Mouse (Mus musculus) heart, embryonic 14.5 days (tissue): ENCODE data around the gene Smarca2. TPM values are rescaled to one million over a fixed set of nuclear protein-coding genes. Genes with fewer than 3 reads are reported as not detected.
A peak's percentile ranks its signal among the peaks of the same experiment; 100 is the strongest.

Experiments used
- ATAC-seq: fragments of 200-750 bp; cut with Nextera tagmentation; 2 replicates; pipeline ENCODE4 v1.8.0; 2017; ENCODE audit warnings: low read depth, moderate TSS enrichment; ENCODE audit not compliant: insufficient number of reproducible peaks, insufficient read depth, low FRiP score
- H3K27ac ChIP-seq, 2 experiments: fragments of 200-500 bp in 1 of 2; fragments of 300-500 bp in 1 of 2; sonication (generic) in 1 of 2; replicated peaks in 1 of 2; 2 replicates each; pipeline ENCODE4 v1.5.1; 2012 to 2014; ENCODE audit warnings: low read depth in 2 of 2, low read length in 2 of 2, control low read depth in 1 of 2, mild to moderate bottlenecking in 1 of 2, mixed read lengths in 1 of 2; ENCODE audit not compliant: control insufficient read depth in 1 of 2, insufficient read depth in 1 of 2
- H3K27me3 ChIP-seq: fragments of 300-500 bp; sonication (generic); 2 replicates; pipeline ENCODE4 v1.6.1; 2014; ENCODE audit warnings: mild to moderate bottlenecking, low read length, control low read depth; ENCODE audit not compliant: control insufficient read depth, insufficient read depth
- H3K36me3 ChIP-seq: fragments of 300-500 bp; sonication (generic); 2 replicates; pipeline ENCODE4 v1.6.1; 2014; ENCODE audit warnings: mild to moderate bottlenecking, control low read depth, low read length, mixed read lengths; ENCODE audit not compliant: control insufficient read depth, insufficient read depth
- H3K4me1 ChIP-seq, 2 experiments: fragments of 200-500 bp in 1 of 2; fragments of 300-500 bp in 1 of 2; sonication (generic) in 1 of 2; 2 replicates each; pipeline ENCODE4 v1.6.1; 2012 to 2014; ENCODE audit warnings: low read length in 2 of 2, control low read depth in 1 of 2, mixed read lengths in 1 of 2; ENCODE audit not compliant: control insufficient read depth in 2 of 2, insufficient read depth in 2 of 2
- H3K4me2 ChIP-seq: fragments of 300-500 bp; sonication (generic); 2 replicates; pipeline ENCODE4 v1.6.1; 2014; ENCODE audit warnings: mild to moderate bottlenecking, low read length
- H3K4me3 ChIP-seq, 2 experiments: fragments of 200-500 bp in 1 of 2; fragments of 300-500 bp in 1 of 2; sonication (generic) in 1 of 2; 2 replicates each; pipeline ENCODE4 v1.5.1; 2012 to 2014; ENCODE audit warnings: low read length in 2 of 2, mild to moderate bottlenecking in 2 of 2, control low read depth in 1 of 2, low read depth in 1 of 2, moderate library complexity in 1 of 2; ENCODE audit not compliant: control insufficient read depth in 1 of 2, insufficient read depth in 1 of 2
- H3K9ac ChIP-seq: fragments of 300-500 bp; sonication (generic); 2 replicates; pipeline ENCODE4 v1.6.1; 2014; ENCODE audit warnings: mild to moderate bottlenecking, low read length
- H3K9me3 ChIP-seq: fragments of 300-500 bp; sonication (generic); 2 replicates; pipeline ENCODE4 v1.6.1; 2016; ENCODE audit warnings: low read length, control low read depth; ENCODE audit not compliant: control insufficient read depth
- WGBS: fragments of 180-500 bp; shearing (Covaris S2); extraction: QIAGEN DNeasy Blood & Tissue Kit; methylation state at CpG from one replicate; pipeline ENCODE4 v1.1.7; 2014; 5-methylcytosine and 5-hydroxymethylcytosine counted together
- polyA plus RNA-seq: library from polyadenylated mRNA; unstranded; fragments of >200 nt; fragmentation: Nextera tagmentation; extraction: Ambion mirVana; gene quantifications from 2 replicates; pipeline ENCODE4 v1.2.1, GENCODE M21; 2014

Gene Smarca2
- 32.3 and 36.1 TPM in 2 replicates for polyA plus RNA-seq

DNA sequence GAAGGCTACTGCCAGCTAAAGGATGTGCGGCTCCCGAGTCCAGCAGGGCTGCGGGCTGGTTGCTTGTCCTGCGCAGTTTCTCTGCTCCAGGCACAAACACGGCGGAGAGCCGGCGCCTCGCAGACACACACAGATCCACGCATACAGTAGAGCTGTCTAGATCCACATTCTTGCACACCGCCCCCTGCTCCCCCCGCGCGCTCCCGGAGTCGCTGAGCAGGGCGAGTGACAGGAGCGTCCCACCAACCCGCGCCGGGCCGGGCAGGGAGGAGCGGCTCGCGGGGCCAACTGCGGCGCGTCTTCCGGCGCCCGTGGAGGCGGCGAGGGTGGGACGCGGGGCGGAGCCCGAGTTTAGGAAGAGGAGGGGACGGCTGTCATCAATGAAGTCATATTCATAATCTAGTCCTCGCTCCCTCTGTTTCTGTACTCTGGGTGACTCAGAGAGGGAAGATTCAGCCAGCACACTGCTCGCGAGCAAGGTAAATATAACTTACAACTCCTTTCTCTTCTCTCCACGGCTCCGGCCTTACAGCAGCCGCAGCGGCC, at the start of gene Smarca2:
Smarca2 (plus strand) TSS at position 296 of the 546 bp plus-strand sequence.
- peak; percentile 97 for ATAC-seq
- under 1% methylated on average over 45 of the region's 45 CpGs for WGBS
- Histone ChIP-seq H3K9me3 (no peaks in the 10 kb centered on the region), H3K4me1 (peaks cover 0 to 12% of the 10 kb centered on the region in 2 experiments; a peak in 2 of 4 replicates), H3K36me3 (no peaks in the 10 kb centered on the region), H3K27me3 (no peaks in the 10 kb centered on the region), H3K4me2 (peak within 1 kb of the TSS; percentile 99), H3K9ac (peak within 1 kb of the TSS; percentile 79), H3K4me3 (peak within 1 kb of the TSS; percentile 63 to 66), H3K27ac (peak within 1 kb of the TSS; percentile 94 to 98)

DNA sequence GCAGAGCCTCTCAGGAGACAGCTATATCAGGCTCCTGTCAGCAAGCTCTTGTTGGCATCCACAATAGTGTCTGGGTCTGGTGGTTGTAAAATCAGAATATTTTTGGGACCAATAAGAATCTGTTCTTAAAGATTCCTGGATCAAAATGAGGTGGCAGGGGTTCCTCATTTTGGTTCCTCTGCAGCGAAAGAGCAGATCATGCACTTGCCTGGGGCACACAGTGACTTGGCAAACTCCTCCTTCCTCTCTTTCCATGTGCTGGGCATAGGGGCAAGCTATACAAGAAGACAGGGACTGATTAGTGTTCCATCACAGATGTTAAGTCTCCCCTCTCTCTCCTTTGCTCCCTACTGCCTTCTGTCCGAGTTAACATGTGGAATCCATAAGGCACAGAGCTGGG, 40.0 kb upstream of the Smarca2 start:
- Histone ChIP-seq H3K4me3 (no peak overlapping the region), H3K9ac (no peak overlapping the region), H3K36me3 (no peaks in the 10 kb centered on the region), H3K27me3 (no peaks in the 10 kb centered on the region), H3K9me3 (no peaks in the 10 kb centered on the region), H3K27ac (no peak overlapping the region), H3K4me1 (no peaks in the 10 kb centered on the region), H3K4me2 (no peak overlapping the region)
- ATAC-seq, result no peak
- WGBS, result 64% methylated on average over 2 of the region's 2 CpGs

DNA sequence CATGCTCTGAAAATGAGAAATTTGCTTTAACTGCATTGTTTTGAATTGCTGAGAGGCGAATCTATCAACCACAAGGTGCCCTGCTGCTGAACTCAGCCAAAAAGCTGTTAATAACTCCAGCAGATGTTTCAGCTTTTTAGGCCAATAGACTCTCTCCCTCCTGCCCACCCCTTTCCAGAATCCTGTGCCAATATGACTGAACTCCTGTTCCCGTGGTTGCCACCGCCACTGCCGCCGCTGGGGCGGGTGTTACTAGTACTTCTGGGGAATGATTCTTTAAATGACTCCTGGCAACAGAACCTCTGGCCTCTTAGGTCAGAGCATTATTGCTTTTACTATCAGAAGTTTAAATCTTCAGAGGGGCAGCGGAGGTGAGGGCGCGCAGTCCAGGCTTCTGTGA, 38.7 kb upstream of the Smarca2 start:
- no peak for ATAC-seq
- Histone ChIP-seq H3K4me1 (no peaks in the 10 kb centered on the region), H3K36me3 (no peaks in the 10 kb centered on the region), H3K4me3 (no peak overlapping the region), H3K27me3 (no peaks in the 10 kb centered on the region), H3K27ac (no peak overlapping the region), H3K4me2 (no peak overlapping the region), H3K9me3 (no peaks in the 10 kb centered on the region), H3K9ac (no peak overlapping the region)
- 86% methylated on average over 9 of the region's 9 CpGs for WGBS

DNA sequence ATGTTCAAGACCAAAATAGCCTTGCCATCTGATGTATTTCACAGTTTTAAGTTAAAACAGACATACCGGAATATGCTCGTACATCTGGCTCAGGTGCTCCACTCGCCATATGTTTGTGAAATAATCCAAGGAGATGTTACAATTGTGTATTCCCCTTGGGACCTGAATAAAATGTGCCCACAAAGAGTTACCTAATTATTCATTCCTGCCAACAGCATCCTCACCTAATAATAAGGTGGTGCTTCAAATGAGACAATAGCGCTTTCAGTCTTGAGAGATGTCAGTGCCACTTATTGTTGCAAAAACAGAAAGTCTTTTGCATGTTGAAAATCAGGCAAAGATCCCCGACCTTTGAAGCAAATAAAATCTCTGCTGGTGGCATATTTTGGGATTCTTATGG, 36.6 kb upstream of the Smarca2 start:
- Histone ChIP-seq H3K9me3 (no peaks in the 10 kb centered on the region), H3K27ac (no peak overlapping the region), H3K4me1 (no peaks in the 10 kb centered on the region), H3K4me2 (no peak overlapping the region), H3K27me3 (no peaks in the 10 kb centered on the region), H3K4me3 (no peak overlapping the region), H3K36me3 (no peaks in the 10 kb centered on the region), H3K9ac (no peak overlapping the region)
- ATAC-seq, result no peak
- 83% methylated on average over 5 of the region's 5 CpGs for WGBS

DNA sequence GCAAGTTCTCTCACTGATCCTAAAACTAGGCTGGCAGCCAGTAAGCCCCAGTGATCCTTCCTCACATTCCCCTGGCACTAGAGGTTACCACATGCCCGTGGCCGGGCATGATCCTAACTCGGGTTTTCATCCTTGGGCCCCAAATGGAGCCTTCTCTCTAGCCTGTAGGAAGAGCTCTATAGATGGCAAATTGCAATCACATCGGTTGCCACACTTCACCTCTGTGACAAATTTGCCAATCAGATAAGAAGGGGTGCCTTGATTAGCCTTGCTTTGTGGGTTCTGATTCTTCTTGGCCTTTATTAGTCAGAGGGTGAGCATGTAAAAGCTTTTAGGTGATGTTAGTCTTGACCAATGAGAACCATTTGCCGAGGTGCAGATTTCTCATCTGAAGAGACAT, 35.9 kb upstream of the Smarca2 start:
- no peak overlapping the region for H3K9ac ChIP-seq
- no peaks in the 10 kb centered on the region for H3K4me1 ChIP-seq
- H3K9me3 ChIP-seq, result no peaks in the 10 kb centered on the region
- no peak overlapping the region for H3K4me2 ChIP-seq
- no peak overlapping the region for H3K4me3 ChIP-seq
- no peaks in the 10 kb centered on the region for H3K36me3 ChIP-seq
- ATAC-seq, result no peak
- WGBS, result 83% methylated on average over 5 of the region's 5 CpGs
- H3K27me3 ChIP-seq, result no peaks in the 10 kb centered on the region
- H3K27ac ChIP-seq, result no peak overlapping the region

DNA sequence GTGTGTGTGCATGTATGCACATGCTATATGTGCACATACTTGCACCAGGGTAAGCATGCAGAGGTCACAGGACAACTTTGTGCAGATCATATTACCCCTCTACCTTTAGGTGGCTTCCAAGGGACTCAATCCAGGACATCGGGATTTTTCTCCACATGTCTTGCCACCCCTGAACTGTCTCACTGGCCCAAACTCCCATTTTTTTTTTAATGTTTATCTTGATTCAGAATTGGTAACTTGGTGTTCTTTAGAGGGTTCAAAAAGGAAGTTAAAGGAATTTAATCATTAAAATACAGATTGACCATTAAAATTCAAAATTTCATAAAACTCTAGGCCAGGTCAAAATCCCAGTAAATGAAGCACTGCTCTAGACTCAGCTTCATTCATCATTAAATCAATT, 35.4 kb upstream of the Smarca2 start:
- ATAC-seq, result no peak
- WGBS, result 92% methylated on average over 1 of the region's 1 CpGs

DNA sequence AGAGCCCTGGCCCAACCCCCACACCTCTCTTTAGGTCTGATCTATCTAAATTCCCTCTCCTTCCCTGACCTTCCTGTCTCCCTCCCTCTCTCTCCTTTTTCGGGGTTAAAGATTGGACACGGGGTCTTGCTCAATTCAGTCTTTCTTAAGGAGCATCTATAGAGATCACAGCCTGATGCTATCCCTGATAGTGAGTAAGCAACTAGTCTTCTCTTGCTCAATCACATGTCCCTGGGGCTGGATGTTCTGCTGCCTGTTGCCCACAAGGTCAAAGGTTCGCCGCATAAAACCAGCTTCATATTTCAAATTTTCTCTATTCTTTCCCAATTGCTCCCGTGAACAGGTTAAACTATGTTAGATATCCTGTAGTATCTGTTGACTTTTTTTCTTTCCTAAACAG, 25.2 kb upstream of the Smarca2 start:
- no peaks in the 10 kb centered on the region for H3K36me3 ChIP-seq
- WGBS, result 73% methylated on average over 5 of the region's 5 CpGs
- H3K27me3 ChIP-seq, result no peaks in the 10 kb centered on the region
- H3K4me1 ChIP-seq, result no peaks in the 10 kb centered on the region
- H3K27ac ChIP-seq, result no peak overlapping the region
- H3K4me2 ChIP-seq, result no peak overlapping the region
- no peak overlapping the region for H3K9ac ChIP-seq
- H3K9me3 ChIP-seq, result no peaks in the 10 kb centered on the region
- ATAC-seq, result no peak
- H3K4me3 ChIP-seq, result no peak overlapping the region

More for the DNA sequence above, 35.4 kb upstream of the Smarca2 start:
- H3K27ac ChIP-seq, result no peak overlapping the region
- H3K4me2 ChIP-seq, result no peak overlapping the region
- H3K4me3 ChIP-seq, result no peak overlapping the region
- H3K9me3 ChIP-seq, result no peaks in the 10 kb centered on the region
- H3K36me3 ChIP-seq, result no peaks in the 10 kb centered on the region
- H3K27me3 ChIP-seq, result no peaks in the 10 kb centered on the region
- H3K4me1 ChIP-seq, result no peaks in the 10 kb centered on the region
- no peak overlapping the region for H3K9ac ChIP-seq

DNA sequence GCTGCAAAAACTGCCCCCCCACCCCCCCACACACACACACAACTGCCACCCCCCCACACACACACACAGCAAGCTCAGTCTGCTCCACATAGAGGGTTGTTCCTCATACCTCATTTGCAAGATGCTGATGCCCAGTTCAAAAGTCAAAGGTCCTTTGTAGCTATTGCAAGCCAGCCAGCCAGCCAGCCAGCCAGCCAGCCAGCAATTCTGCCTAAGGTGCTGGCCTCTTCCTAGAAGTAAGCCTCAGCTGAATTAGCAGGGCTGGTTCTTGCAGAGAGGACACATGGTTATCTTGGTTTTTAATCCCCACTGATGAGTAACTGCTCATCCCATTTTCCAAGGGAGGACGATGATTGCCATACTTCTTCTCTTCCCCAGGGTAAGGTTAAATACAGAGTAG, 24.8 kb upstream of the Smarca2 start:
- WGBS, result 83% methylated on average over 1 of the region's 1 CpGs
- no peak overlapping the region for H3K27ac ChIP-seq
- no peak overlapping the region for H3K4me2 ChIP-seq
- no peaks in the 10 kb centered on the region for H3K4me1 ChIP-seq
- no peak overlapping the region for H3K9ac ChIP-seq
- H3K9me3 ChIP-seq, result no peaks in the 10 kb centered on the region
- H3K27me3 ChIP-seq, result no peaks in the 10 kb centered on the region
- no peaks in the 10 kb centered on the region for H3K36me3 ChIP-seq
- ATAC-seq, result no peak
- H3K4me3 ChIP-seq, result no peak overlapping the region
